21 mouse cellular contexts compared by ENCODE assay signal in genomic region chr14:60117792-60118585, GRCm38 (mm10).
A peak's percentile ranks its signal among the peaks of the same experiment; 100 is the strongest.
DNase-seq lines count a peak whose midpoint lies in the region; ATAC-seq and TF ChIP-seq lines count a peak whose summit lies in the region.
"Had no signal": no experiment of that assay in that cellular context is flagged by ENCODE, and none has a peak within 500 bp of the region (broad histone marks: within the 10 kb centered on the region; RNA-seq: fewer than 3 reads in every experiment).

No protein-coding gene starts in this region.

- TF ChIP-seq CTCF in left cerebral cortex, adult 2 months (IDR thresholded peaks at IDR 0.05) = no peak

- no peak overlapping the region for H3K4me3 ChIP-seq in hindbrain, embryonic 16.5 days (ENCODE audit: low read length)
- H3K4me3 ChIP-seq in left cerebral cortex, adult 2 months = no peak overlapping the region
- H3K4me3 ChIP-seq: forebrain, embryonic 12.5 days; heart, adult 2 months; limb, embryonic 12.5 days; liver, embryonic 13.5 days; lung, embryonic 15.5 days; midbrain, embryonic 13.5 days had no signal

- no peaks in the 10 kb centered on the region for H3K36me3 ChIP-seq in hindbrain, embryonic 16.5 days (ENCODE audit: control insufficient read depth, insufficient read depth, low read length)
- H3K36me3 ChIP-seq: forebrain, embryonic 12.5 days; limb, embryonic 12.5 days; liver, embryonic 13.5 days; lung, embryonic 15.5 days; midbrain, embryonic 13.5 days had no signal

- intact Hi-C loops in left cerebral cortex, adult 2 months (cut with DNase I) = no loop called here

- DNase-seq in layer of hippocampus, adult 9-11 months = peak; percentile 13
- no peak for DNase-seq in layer of hippocampus, postnatal 10 days (ENCODE audit: low spot score in 2 of 2)
- DNase-seq in c-Kit-positive CD71-negative TER-119-negative erythroid progenitor cells, embryonic 14.5 days (ENCODE audit: low read depth) = peak; percentile 19
- DNase-seq in naive thymus-derived CD4-positive, alpha-beta T cell, adult 2 months (ENCODE audit: low read depth) = peak; percentile 80
- peak; percentile 38 for DNase-seq in thymus, postnatal 4 days
- DNase-seq in Muller cell, postnatal 12 days (ENCODE audit: inconsistent ontology term) = no peak
- DNase-seq in left cerebral cortex, adult 2 months (ENCODE audit: extremely low spot score in 1 of 2, low spot score in 2 of 2) = no peak
- DNase-seq: cerebellum, adult 2 months; gastrocnemius, postnatal 10 days; heart, adult 2 months; kidney, adult 2 months; kidney, postnatal 36 days; liver, embryonic 13.5 days; right cerebral cortex, postnatal 14 days had no signal

- no peak overlapping the region for H3K4me2 ChIP-seq in hindbrain, embryonic 16.5 days (ENCODE audit: low read length)
- H3K4me2 ChIP-seq: forebrain, embryonic 12.5 days; limb, embryonic 12.5 days; liver, embryonic 13.5 days; lung, embryonic 15.5 days; midbrain, embryonic 13.5 days had no signal

- H3K4me1 ChIP-seq in hindbrain, embryonic 16.5 days (ENCODE audit: control insufficient read depth, insufficient read depth, low read depth, low read length) = no peaks in the 10 kb centered on the region
- H3K4me1 ChIP-seq: forebrain, embryonic 12.5 days; limb, embryonic 12.5 days; lung, embryonic 15.5 days had no signal

- no peak overlapping the region for H3K27ac ChIP-seq in hindbrain, embryonic 16.5 days (ENCODE audit: low read depth, low read length)
- H3K27ac ChIP-seq in left cerebral cortex, adult 2 months = no peak overlapping the region
- H3K27ac ChIP-seq: forebrain, embryonic 12.5 days; heart, adult 2 months; limb, embryonic 12.5 days; liver, embryonic 13.5 days; lung, embryonic 15.5 days; macrophage; midbrain, embryonic 13.5 days had no signal

- H3K27me3 ChIP-seq in hindbrain, embryonic 16.5 days (replicated peaks; ENCODE audit: control insufficient read depth, insufficient read depth, low read length) = no peaks in the 10 kb centered on the region
- H3K27me3 ChIP-seq: forebrain, embryonic 12.5 days; limb, embryonic 12.5 days; liver, embryonic 13.5 days; lung, embryonic 15.5 days; midbrain, embryonic 13.5 days had no signal

- H3K9ac ChIP-seq in hindbrain, embryonic 16.5 days (ENCODE audit: low read depth, low read length) = no peak overlapping the region
- H3K9ac ChIP-seq: forebrain, embryonic 12.5 days; limb, embryonic 12.5 days; liver, embryonic 13.5 days; lung, embryonic 15.5 days; midbrain, embryonic 13.5 days had no signal

- H3K9me3 ChIP-seq in hindbrain, embryonic 16.5 days (ENCODE audit: control insufficient read depth, low read length) = no peaks in the 10 kb centered on the region
- H3K9me3 ChIP-seq: forebrain, embryonic 12.5 days; limb, embryonic 12.5 days; liver, embryonic 13.5 days; lung, embryonic 15.5 days; midbrain, embryonic 13.5 days had no signal

- ATAC-seq in hindbrain, embryonic 16.5 days = no peak
- ATAC-seq: midbrain, embryonic 13.5 days; Patski had no signal

- 84% methylated on average over 9 of the region's 9 CpGs for WGBS in hindbrain, embryonic 16.5 days

Comparison
In these comparisons a context has a peak if more than half of its experiments do, and no peak if none do; other contexts are left out.
1. DNase-seq: peak in layer of hippocampus, adult 9-11 months (single experiment), c-Kit-positive CD71-negative TER-119-negative erythroid progenitor cells, embryonic 14.5 days (single experiment), naive thymus-derived CD4-positive, alpha-beta T cell, adult 2 months (single experiment) and thymus, postnatal 4 days (single experiment); none in layer of hippocampus, postnatal 10 days (0 of 2), Muller cell, postnatal 12 days (single experiment) and left cerebral cortex, adult 2 months (0 of 2).